Mouse (Mus musculus) spleen, adult 2 months (tissue): Measurements from ENCODE around the gene Hoxb3.

Experiments
- CTCF ChIP-seq: fragments of 200-500 bp; IDR thresholded peaks from 2 replicates; pipeline ENCODE4 v1.5.1; 2011; ENCODE audit warnings: mild to moderate bottlenecking, inconsistent platforms; ENCODE audit not compliant: insufficient read depth, insufficient read length, insufficient replicate concordance; ENCODE audit errors: extremely low read depth
- POLR2A ChIP-seq: fragments of 200-500 bp; IDR thresholded peaks from 2 replicates; pipeline ENCODE4 v1.6.1; 2011; ENCODE audit warnings: low read depth, low read length, inconsistent platforms

GRCm38 (mm10) chr11:96334002-96334364 lies 10.9 kb downstream of the Hoxb3 start:
- TF ChIP-seq CTCF (no peak), POLR2A (no peak)
